ENCODE assay signal across 18 mouse cellular contexts in the genomic region with DNA sequence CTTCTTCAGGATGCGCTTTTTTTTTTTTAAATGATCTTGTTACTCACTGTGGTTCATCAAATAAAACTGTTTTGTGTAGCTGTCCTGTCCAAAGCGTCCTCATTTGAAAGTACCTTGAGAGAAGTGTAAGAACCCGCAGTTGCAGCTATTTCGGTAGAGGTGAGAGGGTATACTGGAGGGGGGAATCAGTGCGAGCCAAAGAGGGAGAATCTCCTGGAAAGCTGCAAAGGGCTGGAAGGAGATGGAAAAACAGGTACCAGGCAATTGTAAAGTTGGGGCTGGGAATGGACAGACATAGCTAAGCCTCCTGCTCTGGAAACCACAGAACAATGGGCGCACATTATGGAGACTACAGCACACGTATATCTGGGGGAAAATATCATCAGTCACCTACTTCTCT. TPM values are rescaled to one million over a fixed set of nuclear protein-coding genes. Genes with fewer than 3 reads are reported as not detected.
DNase-seq lines count a peak whose midpoint lies in the region; ATAC-seq and TF ChIP-seq lines count a peak whose summit lies in the region.
"Had no signal": no experiment of that assay in that cellular context is flagged by ENCODE, and none has a peak within 500 bp of the region (broad histone marks: within the 10 kb centered on the region; RNA-seq: fewer than 3 reads in every experiment).

No protein-coding gene starts in this region.

- H3K4me3 ChIP-seq in forebrain, embryonic 10.5 days: peak overlapping the region; percentile 11; the same call in 1 of the 2 replicates
- H3K4me3 ChIP-seq in forebrain, postnatal 0 days (ENCODE audit: low read depth, low read length): no peak overlapping the region
- peak overlapping the region; percentile 45 for H3K4me3 ChIP-seq in heart, postnatal 0 days (ENCODE audit: low read depth, low read length)
- H3K4me3 ChIP-seq in lung, embryonic 15.5 days: peak overlapping the region; percentile 38
- H3K4me3 ChIP-seq in intestine, postnatal 0 days (ENCODE audit: low read depth, low read length): no peak overlapping the region
- no peak overlapping the region for H3K4me3 ChIP-seq in liver, embryonic 12.5 days
- H3K4me3 ChIP-seq: forebrain, embryonic 13.5 days; left cerebral cortex, adult 2 months; limb, embryonic 13.5 days; midbrain, embryonic 10.5 days had no signal

- H3K9me3 ChIP-seq in forebrain, embryonic 10.5 days: no peaks in the 10 kb centered on the region
- H3K9me3 ChIP-seq in forebrain, postnatal 0 days (ENCODE audit: low read length): no peaks in the 10 kb centered on the region
- H3K9me3 ChIP-seq in heart, postnatal 0 days (replicated peaks; ENCODE audit: control insufficient read depth, low read length): no peaks in the 10 kb centered on the region
- no peaks in the 10 kb centered on the region for H3K9me3 ChIP-seq in lung, embryonic 15.5 days
- H3K9me3 ChIP-seq in intestine, postnatal 0 days (ENCODE audit: control insufficient read depth): no peaks in the 10 kb centered on the region
- H3K9me3 ChIP-seq in liver, embryonic 12.5 days (replicated peaks): no peaks in the 10 kb centered on the region
- H3K9me3 ChIP-seq: forebrain, embryonic 13.5 days; limb, embryonic 13.5 days; midbrain, embryonic 10.5 days had no signal

- peaks cover 14% of the 10 kb centered on the region; the same call in 1 of the 2 replicates for H3K27me3 ChIP-seq in forebrain, embryonic 10.5 days (ENCODE audit: poor library complexity, severe bottlenecking)
- no peaks in the 10 kb centered on the region for H3K27me3 ChIP-seq in forebrain, postnatal 0 days (ENCODE audit: insufficient read depth, low read length)
- no peaks in the 10 kb centered on the region for H3K27me3 ChIP-seq in heart, postnatal 0 days (ENCODE audit: control insufficient read depth, insufficient read depth, low read length)
- no peaks in the 10 kb centered on the region for H3K27me3 ChIP-seq in lung, embryonic 15.5 days
- no peaks in the 10 kb centered on the region for H3K27me3 ChIP-seq in intestine, postnatal 0 days (replicated peaks; ENCODE audit: control insufficient read depth, insufficient read depth, low read length)
- H3K27me3 ChIP-seq in liver, embryonic 12.5 days (replicated peaks): peaks cover 44% of the 10 kb centered on the region
- H3K27me3 ChIP-seq: forebrain, embryonic 13.5 days had no signal

- no peak overlapping the region for H3K4me2 ChIP-seq in forebrain, postnatal 0 days (ENCODE audit: low read depth)
- peak overlapping the region; percentile 37 for H3K4me2 ChIP-seq in heart, postnatal 0 days (ENCODE audit: low read depth, low read length)
- H3K4me2 ChIP-seq in lung, embryonic 15.5 days: peak overlapping the region; percentile 35
- H3K4me2 ChIP-seq in intestine, postnatal 0 days (replicated peaks; ENCODE audit: low read depth): peak overlapping the region; percentile 17; the same call in 1 of the 2 replicates
- H3K4me2 ChIP-seq in liver, embryonic 12.5 days: no peak overlapping the region
- H3K4me2 ChIP-seq: forebrain, embryonic 13.5 days; limb, embryonic 13.5 days had no signal

- peaks cover 11% of the 10 kb centered on the region for H3K4me1 ChIP-seq in forebrain, embryonic 10.5 days
- no peaks in the 10 kb centered on the region for H3K4me1 ChIP-seq in forebrain, postnatal 0 days (ENCODE audit: insufficient read depth)
- no peaks in the 10 kb centered on the region for H3K4me1 ChIP-seq in heart, postnatal 0 days (ENCODE audit: control insufficient read depth, insufficient read depth)
- no peaks in the 10 kb centered on the region for H3K4me1 ChIP-seq in lung, embryonic 15.5 days
- no peaks in the 10 kb centered on the region for H3K4me1 ChIP-seq in intestine, postnatal 0 days (replicated peaks; ENCODE audit: control insufficient read depth, insufficient read depth, low read length)
- H3K4me1 ChIP-seq in liver, embryonic 12.5 days: peaks cover 8% of the 10 kb centered on the region; the same call in 1 of the 2 replicates
- H3K4me1 ChIP-seq: forebrain, embryonic 13.5 days; limb, embryonic 13.5 days had no signal

- no peak for DNase-seq in forebrain, embryonic 10.5 days (ENCODE audit: extremely low spot score, low spot score)
- no peak for DNase-seq in forebrain, postnatal 0 days
- no peak for DNase-seq in heart, postnatal 0 days (ENCODE audit: low spot score)
- no peak for DNase-seq in heart, adult 9 months (ENCODE audit: low spot score in 2 of 2)
- DNase-seq in lung, postnatal 4 days: no peak
- DNase-seq: adrenal gland, postnatal 10 days; cerebellum, adult 9-10 months; liver, postnatal 0 days; thymus, postnatal 25 days had no signal

- WGBS in forebrain, embryonic 10.5 days: 77% methylated on average over 7 of the region's 7 CpGs
- 79% methylated on average over 7 of the region's 7 CpGs for WGBS in forebrain, postnatal 0 days
- WGBS in heart, postnatal 0 days: 47% methylated on average over 7 of the region's 7 CpGs
- 41% methylated on average over 7 of the region's 7 CpGs for WGBS in lung, embryonic 15.5 days
- WGBS in intestine, postnatal 0 days: 72% methylated on average over 7 of the region's 7 CpGs
- 46% methylated on average over 7 of the region's 7 CpGs for WGBS in liver, embryonic 12.5 days (ENCODE audit: insufficient replicate concordance)

- H3K36me3 ChIP-seq in forebrain, embryonic 10.5 days (replicated peaks): no peaks in the 10 kb centered on the region
- no peaks in the 10 kb centered on the region for H3K36me3 ChIP-seq in forebrain, postnatal 0 days (ENCODE audit: insufficient read depth)
- H3K36me3 ChIP-seq in heart, postnatal 0 days (replicated peaks; ENCODE audit: control insufficient read depth, insufficient read depth, low read length): no peaks in the 10 kb centered on the region
- no peaks in the 10 kb centered on the region for H3K36me3 ChIP-seq in lung, embryonic 15.5 days
- no peaks in the 10 kb centered on the region for H3K36me3 ChIP-seq in intestine, postnatal 0 days (ENCODE audit: control insufficient read depth, insufficient read depth)
- H3K36me3 ChIP-seq in liver, embryonic 12.5 days: no peaks in the 10 kb centered on the region
- H3K36me3 ChIP-seq: limb, embryonic 13.5 days; midbrain, embryonic 10.5 days had no signal

- TF ChIP-seq EP300 in heart, postnatal 0 days (IDR thresholded peaks at IDR 0.05; ENCODE audit: low read depth): no peak

- no peak overlapping the region for H3K27ac ChIP-seq in forebrain, embryonic 10.5 days
- no peak overlapping the region for H3K27ac ChIP-seq in forebrain, postnatal 0 days (ENCODE audit: low read depth, low read length)
- H3K27ac ChIP-seq in heart, postnatal 0 days (ENCODE audit: low read depth): 0 out of 2 replicates have a peak overlapping the region, but pooled peaks have one; percentile 41
- H3K27ac ChIP-seq in lung, embryonic 15.5 days: 0 out of 2 replicates have a peak overlapping the region, but pooled peaks have one; percentile 2
- no peak overlapping the region for H3K27ac ChIP-seq in intestine, postnatal 0 days (ENCODE audit: low read depth, low read length)
- no peak overlapping the region for H3K27ac ChIP-seq in liver, embryonic 12.5 days
- H3K27ac ChIP-seq: forebrain, embryonic 13.5 days; left cerebral cortex, adult 2 months; limb, embryonic 13.5 days; midbrain, embryonic 10.5 days had no signal

- no peak for TF ChIP-seq CTCF in forebrain, postnatal 0 days (IDR thresholded peaks at IDR 0.05; ENCODE audit: low read depth)
- TF ChIP-seq CTCF in heart, postnatal 0 days (IDR thresholded peaks at IDR 0.05; ENCODE audit: low read depth): no peak
- TF ChIP-seq CTCF in intestine, postnatal 0 days (IDR thresholded peaks at IDR 0.05; ENCODE audit: low read depth): no peak

- H3K9ac ChIP-seq in forebrain, postnatal 0 days: no peak overlapping the region
- 0 out of 2 replicates have a peak overlapping the region, but pooled peaks have one; percentile 49 for H3K9ac ChIP-seq in heart, postnatal 0 days (replicated peaks; ENCODE audit: low read depth, low read length)
- H3K9ac ChIP-seq in lung, embryonic 15.5 days: no peak overlapping the region
- no peak overlapping the region for H3K9ac ChIP-seq in intestine, postnatal 0 days (ENCODE audit: low read depth, low read length)
- no peak overlapping the region for H3K9ac ChIP-seq in liver, embryonic 12.5 days
- H3K9ac ChIP-seq: forebrain, embryonic 13.5 days; liver, postnatal 0 days had no signal

- no peak for ATAC-seq in forebrain, postnatal 0 days
- ATAC-seq in heart, postnatal 0 days (ENCODE audit: insufficient read depth, low read depth): no peak
- ATAC-seq in lung, embryonic 15.5 days (ENCODE audit: borderline replicate concordance, extremely low read depth, low FRiP score, low TSS enrichment): no peak
- ATAC-seq in intestine, postnatal 0 days: no peak
- no peak for ATAC-seq in liver, embryonic 12.5 days
- ATAC-seq: forebrain, embryonic 13.5 days; inflammation-experienced regulatory T-cells, adult 6 months; liver, postnatal 0 days had no signal

RNA-seq across cellular contexts. Expression of a gene that starts 3.8 kb away (rescaled TPM):
- polyA plus RNA-seq in forebrain, embryonic 10.5 days (2016; fragmentation: Nextera tagmentation; extraction: Ambion mirVana): 37.6 and 38.8 TPM in 2 replicates
- 12.1 and 22.6 TPM in 2 replicates for total RNA-seq in forebrain, postnatal 0 days (2014; rRNA removed)
- 23.9 and 25.3 TPM in 2 replicates for polyA plus RNA-seq in forebrain, postnatal 0 days (2015; fragmentation: Nextera tagmentation; extraction: Ambion mirVana)
- total RNA-seq in heart, postnatal 0 days (2014; rRNA removed; ENCODE audit: low replicate concordance): 39.5 and 47.7 TPM in 2 replicates
- 54.0 and 59.0 TPM in 2 replicates for polyA plus RNA-seq in heart, postnatal 0 days (2015; fragmentation: Nextera tagmentation; extraction: Ambion mirVana)
- polyA plus RNA-seq in lung, embryonic 15.5 days (2015; fragmentation: Nextera tagmentation; extraction: Ambion mirVana): 181 and 184 TPM in 2 replicates
- 22.9 and 26.6 TPM in 2 replicates for polyA plus RNA-seq in intestine, postnatal 0 days (2015; fragmentation: Nextera tagmentation; extraction: Ambion mirVana)
- polyA plus RNA-seq in liver, embryonic 12.5 days (2016; fragmentation: Nextera tagmentation; extraction: Ambion mirVana): 5.1 and 5.3 TPM in 2 replicates
- total RNA-seq: hematopoietic stem cell, adult 5-6 weeks had no signal
- polyA plus RNA-seq: inflammation-experienced regulatory T-cells, adult 6 months had no signal

RNA-seq across cellular contexts. Expression of a gene that starts 57.2 kb away (rescaled TPM):
- 0.30 and 0.47 TPM in 2 replicates for polyA plus RNA-seq in forebrain, embryonic 10.5 days (2016; fragmentation: Nextera tagmentation; extraction: Ambion mirVana)
- 31.5 and 36.7 TPM in 2 replicates for total RNA-seq in forebrain, postnatal 0 days (2014; rRNA removed)
- 11.2 and 14.6 TPM in 2 replicates for polyA plus RNA-seq in forebrain, postnatal 0 days (2015; fragmentation: Nextera tagmentation; extraction: Ambion mirVana)
- total RNA-seq in heart, postnatal 0 days (2014; rRNA removed; ENCODE audit: low replicate concordance): 0.35 and 0.38 TPM in 2 replicates
- polyA plus RNA-seq in heart, postnatal 0 days (2015; fragmentation: Nextera tagmentation; extraction: Ambion mirVana): 0.40 and 0.52 TPM in 2 replicates
- polyA plus RNA-seq in lung, embryonic 15.5 days (2015; fragmentation: Nextera tagmentation; extraction: Ambion mirVana): 0.29 and 0.35 TPM in 2 replicates
- polyA plus RNA-seq in intestine, postnatal 0 days (2015; fragmentation: Nextera tagmentation; extraction: Ambion mirVana): 1.4 TPM in 2 replicates
- polyA plus RNA-seq in liver, embryonic 12.5 days (2016; fragmentation: Nextera tagmentation; extraction: Ambion mirVana): 0.05 and 0.11 TPM in 2 replicates
- total RNA-seq: hematopoietic stem cell, adult 5-6 weeks had no signal
- polyA plus RNA-seq: inflammation-experienced regulatory T-cells, adult 6 months had no signal

Comparison
In these comparisons a context has a peak if more than half of its experiments do, and no peak if none do; other contexts are left out.
1. H3K4me3 ChIP-seq: peak in forebrain, embryonic 10.5 days (single experiment), heart, postnatal 0 days (single experiment) and lung, embryonic 15.5 days (single experiment); none in forebrain, postnatal 0 days (single experiment), intestine, postnatal 0 days (single experiment) and liver, embryonic 12.5 days (single experiment).
2. H3K27ac ChIP-seq: peak in heart, postnatal 0 days (single experiment) and lung, embryonic 15.5 days (single experiment); none in forebrain, embryonic 10.5 days (single experiment), forebrain, postnatal 0 days (single experiment), intestine, postnatal 0 days (single experiment) and liver, embryonic 12.5 days (single experiment).
3. H3K4me2 ChIP-seq: peak in heart, postnatal 0 days (single experiment), lung, embryonic 15.5 days (single experiment) and intestine, postnatal 0 days (single experiment); none in forebrain, postnatal 0 days (single experiment) and liver, embryonic 12.5 days (single experiment).